Mouse (Mus musculus): ENCODE measurements around the gene Ppfia2.

DNA sequence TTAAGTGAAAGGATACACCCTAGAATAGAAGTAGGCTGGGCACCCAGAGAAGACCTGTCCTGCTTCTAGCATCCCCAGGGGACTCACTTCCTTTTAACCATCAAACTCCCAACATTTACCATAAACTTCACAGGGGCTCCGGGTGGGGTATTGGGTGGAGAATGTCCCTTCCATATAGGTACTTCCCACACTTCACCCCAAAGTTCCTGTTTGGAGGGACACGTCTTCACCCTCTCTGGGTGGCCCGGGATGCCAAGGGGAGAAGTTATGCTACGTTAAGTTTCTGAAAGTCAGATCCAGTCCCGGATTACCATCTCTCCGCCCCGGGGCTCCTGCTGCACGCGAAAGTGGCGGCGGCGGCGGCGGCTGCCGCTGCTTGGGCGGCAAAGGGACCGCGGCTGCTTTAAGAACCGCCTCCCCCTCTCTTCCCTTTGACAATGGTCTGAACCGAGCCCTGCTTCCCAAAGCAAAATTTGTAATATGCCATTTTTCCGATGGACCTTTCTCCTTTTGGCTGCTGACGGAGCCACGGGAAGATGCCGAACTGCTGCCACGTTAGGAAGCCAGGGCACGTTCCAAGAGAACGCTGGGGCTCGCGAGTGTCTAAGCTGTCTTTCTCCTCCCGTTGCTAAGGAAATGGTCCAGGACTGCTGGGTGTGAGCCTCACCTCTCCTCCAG is at the start of gene Ppfia2:
- no peak for TF ChIP-seq POLR2A (IDR thresholded peaks at IDR 0.05; ENCODE audit: low read depth, low read length)
- TF ChIP-seq CTCF (IDR thresholded peaks at IDR 0.05; ENCODE audit: extremely low read depth, insufficient read length, insufficient replicate concordance, low read depth, low read length) = no peak
